Mouse (Mus musculus): ENCODE measurements at regions not wholly inside any gene's neighbourhood (a gene's known extent, or its start where the extent isn't known, plus 50 kb on each side); places are given as distances from the start of the nearest gene placed in this dataset.
A peak's percentile ranks its signal among the peaks of the same experiment; 100 is the strongest.

DNA sequence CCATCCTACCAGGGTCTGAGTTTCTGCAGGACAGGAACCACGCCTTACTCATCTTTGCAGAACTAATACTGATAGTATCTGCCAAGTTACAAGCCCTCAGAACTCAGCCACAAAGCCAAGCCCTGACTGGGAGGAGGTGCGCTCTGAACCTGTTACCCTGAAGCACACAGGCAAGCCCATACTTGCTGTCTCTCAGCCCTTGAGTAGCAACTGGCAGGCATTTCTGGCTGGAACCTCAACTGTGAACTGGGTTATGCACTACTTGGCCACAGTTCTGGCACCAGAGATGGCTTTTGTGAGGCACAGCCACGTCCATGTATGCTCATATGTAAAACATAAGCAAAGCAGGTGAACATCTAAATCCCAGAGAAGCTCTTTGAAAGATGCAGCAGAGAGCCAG lies 179.7 kb upstream of the Nfe2l3 start:
- DNase-seq = no peak

DNA sequence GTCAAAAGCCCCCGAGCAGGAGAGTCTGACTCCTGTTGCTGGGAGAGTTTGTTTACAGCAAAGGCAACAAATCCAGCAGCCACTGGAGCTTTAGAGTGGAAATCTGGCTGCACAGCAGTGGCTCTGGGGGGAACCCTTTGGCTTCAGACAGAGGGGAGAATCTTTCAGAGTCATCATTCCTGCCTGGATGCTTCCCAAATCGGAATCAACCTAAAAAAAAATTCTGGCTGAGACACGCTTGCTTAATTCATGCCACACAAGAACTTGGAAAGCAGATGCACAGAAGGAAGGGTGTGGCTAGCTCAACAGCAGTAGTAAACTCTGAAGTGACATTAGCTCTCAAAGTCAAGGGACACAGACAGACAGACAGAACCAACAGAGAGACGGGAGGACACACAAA lies 175.8 kb upstream of the Nfe2l3 start:
- no peak for DNase-seq

DNA sequence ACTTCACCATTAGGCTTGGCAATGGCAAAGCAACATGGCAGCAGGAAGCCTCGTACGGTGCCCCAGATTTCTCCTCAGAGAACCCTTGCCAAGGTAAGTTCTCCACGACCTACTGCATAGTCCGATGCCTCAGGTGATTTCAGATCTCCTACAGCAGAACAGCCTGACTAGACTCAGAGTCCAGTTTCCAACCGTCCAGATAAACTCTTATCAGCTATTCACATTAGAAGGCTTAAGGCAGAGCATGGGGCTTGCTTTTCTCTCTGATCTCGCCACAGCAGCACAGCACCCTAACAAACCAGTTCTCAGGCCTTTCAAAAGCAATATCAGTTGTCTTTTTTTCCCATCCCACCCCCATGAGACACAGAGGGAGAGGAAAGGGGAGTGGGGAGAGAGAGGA lies 174.9 kb upstream of the Nfe2l3 start:
- DNase-seq = no peak

DNA sequence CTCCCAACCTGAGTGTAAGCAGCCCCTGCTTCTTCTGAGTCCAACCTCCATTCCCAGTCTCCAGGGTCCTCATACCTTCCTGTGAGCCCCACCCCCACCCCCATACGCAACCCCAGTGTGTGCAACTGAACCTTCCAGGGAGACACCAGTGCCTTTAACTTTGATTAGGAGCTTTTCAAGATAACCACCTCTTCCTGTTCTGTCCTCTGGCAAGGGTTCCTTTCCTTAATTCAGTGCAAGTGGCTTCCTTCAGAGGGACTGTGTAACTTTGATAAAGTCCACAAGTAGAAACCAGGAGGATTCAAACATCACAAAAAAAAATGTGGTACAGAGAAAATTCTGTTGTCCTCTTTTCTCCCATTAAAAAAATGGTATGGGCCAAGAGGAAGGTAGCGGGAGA lies 174.2 kb upstream of the Nfe2l3 start:
- DNase-seq = no peak

DNA sequence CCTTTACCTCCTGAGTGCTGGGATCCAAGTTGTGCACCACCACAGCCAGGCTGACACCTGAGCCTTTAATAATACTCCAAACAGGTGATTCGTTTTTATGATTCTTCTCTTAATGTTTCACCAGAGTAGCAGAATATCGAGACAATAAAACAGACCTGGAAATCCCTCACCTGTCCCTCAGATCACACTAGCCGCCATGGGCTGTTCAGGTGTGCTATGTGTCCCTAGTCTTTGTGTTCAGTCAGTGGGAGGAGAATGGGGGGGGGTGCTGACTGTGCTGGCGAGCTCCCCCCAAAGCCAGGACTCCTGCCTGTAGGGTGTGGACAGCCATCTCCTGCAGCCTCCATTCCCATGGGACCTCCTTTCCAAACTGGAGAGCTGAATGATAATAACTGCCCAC lies 168.9 kb upstream of the Nfe2l3 start:
- DNase-seq = no peak

DNA sequence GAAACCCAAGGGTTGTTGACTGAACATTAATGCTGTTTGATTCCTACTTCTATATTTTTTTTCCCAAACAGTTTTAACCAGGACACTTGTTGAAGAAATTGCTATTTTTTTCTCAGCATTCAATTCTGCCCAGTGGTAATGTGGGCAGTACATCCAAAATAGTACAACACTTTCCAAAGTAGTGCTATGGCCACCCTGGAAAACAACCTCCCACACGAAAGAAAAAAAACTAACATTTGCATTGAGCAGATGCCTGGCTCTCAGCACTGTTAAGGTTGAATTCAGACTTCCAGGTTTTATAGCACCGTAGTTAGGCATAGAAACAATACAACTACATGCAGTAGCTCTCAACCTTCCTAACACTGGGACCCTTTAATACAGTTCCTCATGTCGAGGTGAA lies 167.1 kb upstream of the Nfe2l3 start:
- DNase-seq = no peak

DNA sequence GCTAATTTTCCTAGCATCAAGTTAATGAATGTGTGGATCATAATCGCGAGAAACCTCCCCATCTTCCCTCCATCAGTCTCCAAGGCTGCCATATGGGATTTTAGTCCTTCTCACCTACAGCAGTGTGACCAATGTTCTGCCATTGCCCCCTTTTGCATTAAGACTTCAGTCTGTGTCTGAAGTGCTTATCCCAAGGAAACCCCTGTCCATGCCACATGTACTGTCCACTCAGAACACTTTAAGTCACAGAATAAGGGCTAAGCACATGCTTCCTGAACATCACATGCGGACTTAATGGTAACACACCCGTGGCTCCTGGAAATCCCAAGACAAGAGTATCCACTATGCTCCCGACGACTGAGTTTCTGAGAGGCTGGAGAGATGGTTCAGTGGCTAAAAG lies 165.7 kb upstream of the Nfe2l3 start:
- DNase-seq = no peak

DNA sequence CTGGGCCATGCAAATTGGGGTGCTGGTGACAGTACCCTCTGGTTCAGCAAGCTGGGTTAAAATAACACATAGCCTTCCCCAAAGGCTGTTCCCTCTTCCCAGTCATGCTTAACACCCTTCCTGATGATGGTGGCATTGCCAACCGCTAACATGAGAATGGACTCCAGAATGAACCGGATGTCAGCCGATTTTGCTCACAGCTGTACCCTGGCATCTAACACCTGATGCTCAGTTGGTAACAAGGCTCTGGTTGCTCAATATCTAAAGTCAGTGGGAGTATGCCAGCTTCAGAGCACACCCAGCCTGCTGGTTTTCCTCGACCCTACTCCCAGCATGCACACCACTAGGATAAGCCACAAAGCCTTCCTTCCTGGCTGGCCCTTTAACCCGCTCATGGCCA lies 164.6 kb upstream of the Nfe2l3 start:
- no peak for DNase-seq

DNA sequence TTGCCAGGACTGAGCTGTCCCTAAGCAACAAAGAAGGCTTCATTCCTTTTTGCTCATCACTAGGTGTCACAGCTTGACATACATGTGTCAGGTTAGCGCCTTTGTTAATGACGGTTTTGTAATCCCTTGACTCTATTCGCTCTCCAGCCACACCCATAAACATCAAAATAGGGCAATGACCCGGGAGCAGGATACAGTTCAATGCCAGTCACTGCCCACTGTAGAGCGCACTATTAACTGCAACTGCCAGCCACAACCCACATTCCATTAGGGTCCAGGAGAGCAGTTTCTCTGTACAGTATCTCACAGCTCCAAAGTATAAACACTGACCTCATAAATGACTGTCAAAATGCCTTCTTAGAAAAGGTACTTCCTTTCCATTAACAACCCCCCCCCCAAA lies 163.5 kb upstream of the Nfe2l3 start:
- no peak for DNase-seq

DNA sequence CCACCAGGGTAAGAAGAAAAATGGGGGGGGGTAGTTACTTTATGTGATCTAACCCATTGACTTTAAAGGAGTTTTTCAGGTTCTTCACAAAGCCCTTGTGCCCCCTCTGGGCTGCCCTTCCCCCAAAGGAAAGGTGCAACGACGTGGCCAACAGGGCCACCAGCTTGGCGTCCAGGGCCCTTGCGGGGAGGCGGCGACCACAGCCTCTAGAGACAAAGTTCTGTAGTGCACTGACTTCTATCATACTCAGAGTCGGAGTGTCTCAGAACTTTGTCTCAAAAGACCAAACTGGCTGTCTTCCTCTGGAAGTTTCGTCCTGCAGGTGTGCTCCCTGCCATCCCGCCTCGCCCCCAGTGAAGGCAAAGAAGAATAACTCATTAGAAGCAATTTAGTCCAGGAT lies 162.9 kb upstream of the Nfe2l3 start:
- DNase-seq = peak; percentile 31

DNA sequence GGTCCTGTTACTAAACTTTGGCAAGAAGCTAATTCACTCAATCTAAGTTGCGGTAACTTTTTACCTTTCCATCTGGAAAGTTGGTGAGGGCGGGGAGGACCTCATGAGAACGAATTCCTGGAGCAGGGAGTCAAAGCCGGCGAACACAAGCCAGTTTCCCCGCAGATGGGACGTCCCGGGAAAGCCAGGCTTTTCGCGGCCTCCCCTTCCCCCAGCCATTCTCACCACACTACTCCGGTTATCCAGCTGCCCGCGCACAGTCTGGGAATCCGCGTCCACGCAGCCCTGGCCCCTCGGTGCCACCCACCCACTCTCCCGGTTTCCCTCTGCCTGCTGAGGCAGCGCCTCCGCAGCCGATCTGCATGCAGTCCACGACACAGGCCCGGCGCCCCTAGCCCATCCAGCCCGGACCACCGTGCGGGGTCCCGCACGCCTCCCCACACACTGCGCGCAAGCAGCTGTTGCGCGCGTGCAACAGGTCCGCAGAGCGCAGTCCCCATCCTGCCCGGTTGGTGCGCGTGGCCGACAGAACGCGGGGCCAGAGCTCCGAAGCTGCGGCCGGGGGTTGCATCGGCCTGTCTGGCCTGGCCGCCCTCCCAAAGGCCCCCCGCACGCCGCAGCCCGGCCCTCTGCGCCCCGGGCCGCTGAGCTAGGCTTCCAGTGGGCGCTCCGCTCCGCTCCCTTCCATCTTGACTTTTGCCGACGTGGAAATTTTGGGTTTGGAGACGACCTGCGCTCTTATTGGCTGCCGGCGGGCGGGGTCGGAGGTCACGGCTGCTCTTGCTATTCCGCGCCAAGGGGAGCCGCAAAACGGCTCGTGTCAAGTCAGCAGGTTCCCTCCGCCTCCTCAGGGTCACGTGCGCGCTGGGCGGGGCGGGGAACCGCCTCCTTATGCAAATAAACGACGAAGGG lies 162.0 kb upstream of the Nfe2l3 start:
- peak; percentile 96 for DNase-seq

DNA sequence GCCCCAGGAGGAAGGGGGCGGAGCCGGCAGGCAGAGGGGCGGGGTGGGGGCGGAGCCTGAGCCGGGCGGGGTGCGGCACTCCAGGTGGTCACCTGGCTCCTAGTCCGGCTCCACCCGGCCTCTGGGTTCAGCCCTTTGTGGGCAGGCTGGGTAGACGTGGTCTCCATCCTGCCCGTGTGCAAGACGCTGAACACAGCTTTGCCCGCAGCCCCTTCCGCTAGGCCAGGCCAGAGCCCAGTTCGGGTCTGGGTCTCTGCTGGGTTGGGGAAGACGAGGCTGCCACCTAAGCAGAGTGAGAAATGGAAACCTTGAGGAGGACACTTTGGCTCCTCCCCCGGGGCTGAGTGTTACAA lies 161.4 kb upstream of the Nfe2l3 start:
- DNase-seq = no peak

DNA sequence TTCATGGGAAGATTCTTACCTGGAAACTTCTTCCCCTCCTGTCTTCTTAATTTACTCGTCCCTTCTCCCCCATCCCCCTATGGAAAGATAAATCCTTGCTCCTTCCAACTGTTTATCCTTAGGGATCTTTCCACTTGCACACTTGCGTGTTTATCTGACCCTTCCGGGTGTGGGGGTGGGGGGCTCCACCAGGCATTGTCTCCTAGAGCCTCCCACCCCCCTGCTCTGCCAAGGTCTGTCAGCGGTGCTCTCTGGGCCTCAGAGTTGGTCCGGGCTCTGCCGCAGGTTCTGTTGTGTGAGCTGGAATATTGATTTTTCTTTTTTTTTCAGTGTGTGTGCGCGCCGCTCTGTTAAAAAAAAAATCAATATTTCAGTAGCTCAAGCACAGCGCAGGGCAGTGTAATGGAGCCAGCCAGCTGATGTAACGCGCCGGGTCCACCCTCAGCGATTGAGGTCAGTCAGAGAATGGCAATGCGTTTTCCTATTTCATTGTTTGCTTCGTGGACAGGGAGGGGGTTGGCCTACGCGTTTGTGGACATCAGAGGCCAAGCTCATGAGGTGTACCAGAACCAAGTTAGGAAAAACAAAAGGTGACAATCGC lies 160.2 kb upstream of the Nfe2l3 start:
- peak; percentile 13 for DNase-seq

DNA sequence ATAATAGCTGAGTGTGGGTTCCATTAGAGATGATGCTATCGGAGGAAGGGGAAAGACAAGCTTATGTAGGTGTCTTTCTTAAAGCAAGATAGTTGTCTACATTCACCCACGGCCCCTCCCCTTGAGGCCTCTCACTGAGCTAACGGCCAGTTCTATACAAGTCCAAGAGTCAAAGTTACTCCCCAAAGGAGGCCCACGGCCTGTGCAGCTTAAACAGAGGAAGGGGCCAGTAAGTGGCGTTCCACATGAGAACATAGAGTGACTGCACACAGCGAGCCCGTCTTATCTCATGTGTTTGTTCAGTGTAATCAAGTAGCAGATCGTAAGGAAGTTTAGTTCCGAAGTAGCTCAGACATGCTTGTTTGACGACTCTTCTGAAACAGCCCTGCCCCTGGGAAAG lies 153.0 kb upstream of the Nfe2l3 start:
- no peak for DNase-seq

DNA sequence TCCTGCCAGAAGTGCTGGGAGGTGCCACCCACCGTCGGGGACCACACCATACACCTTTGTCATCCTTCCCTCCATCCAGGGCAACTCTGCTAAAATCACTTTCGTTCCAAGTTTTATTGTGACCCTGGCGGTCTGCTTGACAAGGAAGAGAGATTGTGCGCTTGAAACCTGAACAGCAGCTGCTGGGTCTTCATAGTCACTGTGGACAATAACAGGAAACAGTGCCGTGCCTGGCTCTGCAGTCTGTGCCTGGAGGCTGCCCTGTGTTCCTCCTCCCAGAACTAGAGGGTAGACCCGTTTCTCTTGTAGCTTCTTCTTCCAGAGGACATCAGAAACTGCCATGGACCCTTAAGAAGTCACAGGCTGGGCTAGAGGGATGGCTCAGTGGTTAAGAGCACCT lies 152.2 kb upstream of the Nfe2l3 start:
- DNase-seq = peak; percentile 14

DNA sequence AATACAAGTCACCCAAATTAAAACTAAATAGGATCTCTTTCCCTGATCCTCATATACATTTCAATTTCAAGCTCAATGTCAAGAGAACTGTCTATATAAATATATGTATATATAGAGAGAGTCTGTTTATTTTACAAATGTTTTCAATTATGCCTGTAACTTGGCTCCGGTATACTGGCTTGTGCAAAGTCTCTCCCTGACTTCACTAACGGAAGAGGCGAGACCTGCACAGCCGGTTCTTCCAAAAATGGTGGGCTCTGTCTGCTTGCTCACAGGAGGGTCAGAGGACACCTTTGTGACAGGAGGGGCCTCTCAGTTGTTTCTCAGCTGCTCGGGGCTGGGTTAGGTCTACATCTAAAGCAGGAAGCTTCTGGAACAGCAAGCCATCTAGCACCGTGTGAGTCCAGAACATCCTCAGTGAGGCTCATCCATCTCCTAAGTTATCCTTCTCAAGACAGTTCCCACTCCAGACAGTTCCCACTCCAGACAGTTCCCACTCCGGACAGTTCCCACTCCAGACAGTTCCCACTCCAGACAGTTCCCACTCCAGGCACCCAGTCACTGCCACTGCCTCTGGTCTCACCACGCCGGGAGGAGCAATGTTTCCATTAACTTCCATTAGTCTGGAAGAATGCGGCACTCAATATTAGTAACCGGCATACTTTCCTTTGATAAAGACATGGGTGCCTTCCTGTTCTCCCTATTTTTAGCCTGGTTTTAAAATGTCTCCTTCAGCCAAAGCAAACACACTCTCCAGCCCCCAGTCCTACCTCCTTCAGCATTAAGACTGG lies 148.4 kb upstream of the Nfe2l3 start:
- DNase-seq = no peak

DNA sequence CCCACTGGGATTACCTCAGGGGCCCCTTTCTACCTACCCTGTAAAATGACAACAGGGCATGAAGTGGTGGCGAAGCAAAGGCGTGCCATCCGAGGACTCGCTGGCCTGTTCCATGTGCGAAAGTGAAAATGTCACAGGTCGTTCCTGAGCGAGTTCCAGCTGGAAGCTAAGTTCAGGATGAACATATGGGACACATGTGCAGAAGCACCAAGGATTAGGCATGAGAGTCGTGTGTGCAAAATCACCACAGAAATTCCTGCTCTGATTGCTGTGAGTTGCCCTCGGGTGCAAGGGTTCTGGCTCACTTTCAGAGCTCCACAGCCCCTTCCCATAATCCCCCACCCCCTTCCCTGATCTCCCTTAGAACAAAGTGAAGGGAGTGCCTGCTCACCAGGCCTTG lies 147.6 kb upstream of the Nfe2l3 start:
- DNase-seq = no peak

DNA sequence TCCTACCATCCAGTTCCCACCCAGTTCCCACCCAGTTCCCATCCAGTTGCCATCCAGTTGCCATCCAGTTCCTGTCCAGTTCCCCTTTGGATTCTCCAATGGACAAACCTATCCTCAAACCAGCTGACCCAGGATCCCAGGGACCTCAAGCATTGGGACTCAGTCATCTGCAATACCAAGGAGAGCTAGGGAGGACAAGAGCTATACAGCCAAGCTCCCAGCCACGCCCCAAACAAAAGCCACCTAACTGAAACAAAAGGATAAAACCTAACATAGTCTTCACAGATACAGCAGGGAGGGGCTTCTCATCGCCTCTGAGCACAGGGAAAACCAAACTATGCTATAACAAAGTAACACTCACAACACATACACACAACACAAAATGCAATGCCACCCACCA lies 145.6 kb upstream of the Nfe2l3 start:
- no peak for DNase-seq

DNA sequence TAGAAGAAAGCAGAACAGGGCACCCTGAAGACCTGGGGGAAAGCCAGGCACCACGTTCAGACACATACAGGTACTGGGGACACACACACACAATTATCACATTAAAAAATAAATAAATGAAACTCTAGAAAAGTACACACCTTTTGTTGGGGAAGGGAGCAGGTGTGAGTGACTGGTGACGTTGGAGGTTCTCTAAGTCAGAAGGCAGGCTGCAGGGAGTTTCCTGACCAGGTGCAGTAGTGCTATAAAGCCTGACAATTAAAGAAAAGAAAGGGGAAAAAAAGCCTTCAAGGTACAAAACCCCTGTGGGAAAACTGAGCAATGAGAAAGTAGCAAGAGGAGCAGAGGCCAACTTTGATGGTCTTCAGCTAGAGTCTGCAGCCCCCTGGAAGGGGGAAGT lies 145.1 kb upstream of the Nfe2l3 start:
- no peak for DNase-seq

DNA sequence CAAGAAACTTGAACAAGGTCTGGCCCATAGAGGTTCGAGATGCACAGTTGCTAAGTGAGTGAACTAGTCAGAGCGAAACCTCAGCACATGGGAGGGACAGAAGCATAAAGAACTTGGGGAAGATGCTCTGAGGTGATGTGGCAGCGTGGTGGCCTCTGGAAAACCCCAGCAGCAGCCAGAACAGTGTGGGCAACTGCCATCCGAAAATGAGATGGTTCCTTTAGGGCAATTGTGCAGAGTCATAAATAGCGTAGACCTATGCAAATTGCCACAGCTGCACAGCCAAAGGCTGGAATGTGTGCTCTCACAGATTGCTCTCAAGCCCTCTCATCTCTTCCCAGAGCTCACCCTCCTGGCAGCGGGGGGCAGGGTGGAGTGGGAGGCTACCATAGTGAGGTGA lies 144.7 kb upstream of the Nfe2l3 start:
- DNase-seq = no peak

DNA sequence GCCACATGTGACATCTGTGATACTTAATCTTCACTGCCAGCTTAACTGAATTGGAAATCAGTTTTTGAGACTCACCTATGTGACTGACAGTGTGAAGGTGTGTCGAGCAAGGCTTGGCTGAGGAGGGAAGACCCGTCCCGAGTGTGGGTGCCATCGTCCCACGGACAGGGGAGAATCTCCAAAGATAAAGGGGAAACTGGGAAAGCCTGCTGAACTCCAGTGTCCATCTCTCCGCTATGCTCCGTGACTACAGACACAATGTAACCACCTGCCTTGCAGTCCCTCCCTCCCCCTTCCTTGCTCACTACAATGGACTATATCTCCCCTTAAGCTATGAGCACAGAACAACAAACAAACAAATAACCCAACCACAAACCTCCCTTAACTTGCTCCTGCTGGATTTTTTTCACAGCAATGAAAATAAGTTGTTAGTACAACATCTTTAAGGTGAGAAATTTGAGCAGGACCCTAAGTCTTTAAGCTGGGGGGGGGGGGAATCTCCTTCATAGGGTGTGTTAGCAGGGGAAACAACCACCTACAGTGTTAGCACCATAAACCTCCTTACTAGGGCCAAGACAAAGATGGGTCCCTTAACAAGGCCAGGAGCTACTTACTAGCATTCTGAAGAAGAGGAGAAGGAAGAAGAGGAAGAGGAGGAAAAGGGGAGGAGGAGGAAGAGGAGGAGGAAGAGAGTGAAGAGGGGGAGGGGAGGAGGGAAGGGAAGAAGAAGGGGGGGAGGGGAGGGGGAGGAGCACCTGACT lies 144.0 kb upstream of the Nfe2l3 start:
- no peak for DNase-seq

DNA sequence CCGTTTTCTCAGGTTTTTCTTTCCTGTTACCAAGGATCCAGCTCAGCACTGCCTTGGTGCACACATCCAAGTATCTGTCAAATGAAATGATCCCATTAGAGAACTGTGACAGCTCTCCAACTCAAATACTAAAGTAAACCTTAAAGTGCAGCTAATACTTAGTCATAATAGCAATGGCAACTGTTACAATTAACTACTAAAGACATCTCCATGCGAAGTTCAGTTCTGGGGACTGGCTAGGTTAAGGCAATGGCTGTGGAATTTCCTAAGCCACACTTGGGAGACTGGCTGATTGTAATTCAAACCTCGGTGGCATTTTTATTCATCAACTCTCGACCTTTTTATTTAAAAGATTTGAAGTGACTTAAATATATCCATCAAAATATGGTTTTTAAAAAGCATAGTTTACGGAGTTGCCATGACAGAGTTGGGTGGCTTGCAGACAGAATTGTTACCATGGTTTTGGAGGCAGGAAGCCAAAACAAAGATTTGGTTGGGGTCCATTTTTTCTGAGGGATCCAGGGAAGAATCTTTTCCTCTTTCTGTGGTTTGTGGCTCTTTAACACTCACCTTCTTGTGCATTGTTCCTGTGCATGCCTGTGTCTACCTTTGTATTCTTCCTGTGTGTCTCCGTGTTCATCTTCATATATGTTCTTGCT lies 143.3 kb upstream of the Nfe2l3 start:
- DNase-seq = no peak

Measured in thymus, postnatal 4 days (tissue).